Mouse (Mus musculus) bone marrow, adult 2 months (tissue): ENCODE measurements around the gene Nell2. TPM values are rescaled to one million over a fixed set of nuclear protein-coding genes. Genes with fewer than 3 reads are reported as not detected.

Experiments
- H3K27ac ChIP-seq: fragments of 200-500 bp; 2 replicates; pipeline ENCODE4 v1.5.1; 2012; ENCODE audit warnings: low read depth, mild to moderate bottlenecking, control low read depth, inconsistent platforms, low read length; ENCODE audit not compliant: control insufficient read depth, poor library complexity, insufficient read depth
- H3K4me1 ChIP-seq: fragments of 200-500 bp; 2 replicates; pipeline ENCODE4 v1.6.1; 2011; ENCODE audit warnings: low read length; ENCODE audit not compliant: control insufficient read depth, insufficient read depth
- H3K4me3 ChIP-seq: fragments of 200-500 bp; replicated peaks from 2 replicates; pipeline ENCODE3; 2011; ENCODE audit warnings: mild to moderate bottlenecking, low read depth, low read length, control low read depth; ENCODE audit not compliant: control insufficient read depth
- CTCF ChIP-seq: fragments of 200-500 bp; IDR thresholded peaks from 2 replicates; pipeline ENCODE4 v1.5.1; 2011; ENCODE audit warnings: low read length, control low read depth; ENCODE audit not compliant: control insufficient read depth, insufficient read depth
- POLR2A ChIP-seq: fragments of 200-500 bp; IDR thresholded peaks from 2 replicates; pipeline ENCODE4 v1.6.1; 2011; ENCODE audit warnings: low read depth, mild to moderate bottlenecking, control low read depth, low read length, borderline replicate concordance; ENCODE audit not compliant: control insufficient read depth
- WGBS: fragments of 180-500 bp; shearing (Covaris S2); methylation state at CpG from one replicate; pipeline ENCODE4 v1.1.7; 2018; 5-methylcytosine and 5-hydroxymethylcytosine counted together
- polyA plus RNA-seq: library from polyadenylated mRNA; stranded (reverse); fragments of >200 nt; gene quantifications from 2 replicates; pipeline ENCODE4 v1.2.4, GENCODE M21; 2011; ENCODE audit warnings: low replicate concordance; ENCODE audit not compliant: missing spikeins, insufficient read depth, insufficient read length

Gene Nell2
- polyA plus RNA-seq, 1 experiment, result not detected

DNA sequence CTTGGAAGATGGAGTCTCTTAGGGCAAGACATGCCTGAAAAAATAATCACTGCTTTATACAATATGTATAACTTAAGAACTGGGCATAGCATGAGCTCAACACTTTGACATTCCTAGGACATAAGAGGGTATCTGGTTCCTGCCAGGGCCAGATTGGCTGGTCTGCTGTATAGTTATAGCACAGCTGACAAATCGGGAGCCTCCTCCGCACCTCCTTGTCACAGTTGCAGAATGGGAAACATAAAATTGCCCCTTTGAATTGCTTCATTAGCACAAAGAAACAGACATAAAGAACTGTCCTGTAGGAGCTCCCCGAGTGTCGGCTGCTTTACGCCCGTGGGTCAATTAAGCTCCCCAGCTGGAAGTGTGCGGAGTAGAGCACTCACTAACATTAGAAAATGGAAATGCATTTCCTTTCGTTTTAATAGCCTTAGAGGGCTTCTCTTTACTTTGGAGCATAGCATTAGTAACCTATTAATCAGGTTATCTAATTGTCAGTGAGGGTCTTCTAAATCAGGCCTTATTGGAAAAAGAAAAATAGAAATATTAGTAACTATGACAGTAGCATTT is 473.2 kb downstream of the Nell2 start:
- TF ChIP-seq POLR2A (no peak), CTCF (no peak)
- WGBS, result 80% methylated on average over 8 of the region's 8 CpGs
- H3K4me1 ChIP-seq, result no peaks in the 10 kb centered on the region
- H3K4me3 ChIP-seq, result no peak overlapping the region
- no peak overlapping the region for H3K27ac ChIP-seq

DNA sequence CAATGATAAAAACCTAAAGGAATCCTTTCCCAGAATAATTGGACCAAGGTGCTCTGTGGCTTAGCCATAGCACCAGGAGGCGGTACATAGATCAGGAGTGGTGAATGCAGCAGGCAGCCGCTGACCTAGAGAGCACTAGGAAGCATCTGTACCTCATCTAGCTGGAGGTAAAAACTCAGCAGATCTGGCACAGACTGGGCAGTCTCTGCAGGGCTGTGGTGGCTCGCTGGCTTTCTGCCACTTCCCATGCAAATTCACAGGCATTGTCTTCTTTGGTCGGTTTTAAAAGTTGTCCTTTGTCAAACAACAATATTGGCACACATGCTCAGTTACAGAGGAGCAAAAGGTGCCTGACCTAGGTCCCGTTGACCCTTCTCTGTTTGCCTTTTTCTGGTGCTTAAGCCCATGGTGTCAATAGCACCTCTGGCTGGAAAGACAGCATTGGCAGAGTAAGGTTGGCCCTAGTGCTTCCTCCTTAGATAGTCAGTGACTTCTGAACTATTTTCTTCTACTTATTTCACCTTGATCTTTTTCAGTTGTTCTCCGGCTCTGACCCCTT is 479.1 kb downstream of the Nell2 start:
- no peak for TF ChIP-seq CTCF
- TF ChIP-seq POLR2A, result no peak
- Histone ChIP-seq H3K4me1 (no peaks in the 10 kb centered on the region), H3K27ac (no peak overlapping the region), H3K4me3 (no peak overlapping the region)
- WGBS, result 76% methylated on average over 6 of the region's 6 CpGs

DNA sequence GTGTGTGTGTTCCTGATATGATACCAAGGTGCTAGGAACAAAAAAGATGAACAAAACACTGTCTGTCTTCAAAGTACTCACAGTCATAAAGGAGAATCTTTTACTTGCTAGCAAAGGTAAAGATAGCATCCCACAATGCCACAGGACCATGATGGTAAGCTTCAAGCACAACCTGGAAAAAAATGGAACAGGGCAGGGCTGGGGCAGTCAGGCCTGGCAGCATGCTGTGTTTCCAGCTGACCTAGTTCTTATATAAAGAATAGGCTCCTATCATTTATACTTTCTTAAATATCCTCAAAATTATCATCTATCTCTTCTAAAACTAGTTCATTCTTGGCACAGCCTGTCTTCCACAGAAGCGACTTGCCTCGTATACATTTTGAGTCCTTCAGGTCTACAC is 480.9 kb downstream of the Nell2 start:
- WGBS, result 92% methylated on average over 2 of the region's 2 CpGs
- Histone ChIP-seq H3K4me3 (no peak overlapping the region), H3K4me1 (no peaks in the 10 kb centered on the region), H3K27ac (no peak overlapping the region)
- TF ChIP-seq POLR2A (no peak), CTCF (no peak)

- H3K4me1 ChIP-seq, result no peaks in the 10 kb centered on the region
- H3K27ac ChIP-seq, result no peak overlapping the region
- H3K4me3 ChIP-seq, result no peak overlapping the region
- TF ChIP-seq POLR2A, result no peak
- WGBS, result 69% methylated on average over 8 of the region's 8 CpGs
These were observed 484.3 kb downstream of the Nell2 start for GRCm38 (mm10) chr15:95044011-95044410.

- Histone ChIP-seq H3K4me3 (no peak overlapping the region), H3K27ac (no peak overlapping the region), H3K4me1 (no peaks in the 10 kb centered on the region)
- WGBS, result 73% methylated on average over 9 of the region's 9 CpGs
- TF ChIP-seq POLR2A, result no peak
- no peak for TF ChIP-seq CTCF
These were observed 485.9 kb downstream of the Nell2 start for GRCm38 (mm10) chr15:95042437-95042836.

- Histone ChIP-seq H3K27ac (no peak overlapping the region), H3K4me1 (no peaks in the 10 kb centered on the region), H3K4me3 (no peak overlapping the region)
- WGBS, result 74% methylated on average over 5 of the region's 5 CpGs
- no peak for TF ChIP-seq CTCF
- TF ChIP-seq POLR2A, result no peak
These were observed 498.9 kb downstream of the Nell2 start for GRCm38 (mm10) chr15:95029487-95029875.

- no peak overlapping the region for H3K4me3 ChIP-seq
- TF ChIP-seq CTCF (no peak), POLR2A (no peak)
- no peaks in the 10 kb centered on the region for H3K4me1 ChIP-seq
- WGBS, result 84% methylated on average over 13 of the region's 13 CpGs
- no peak overlapping the region for H3K27ac ChIP-seq
These were observed 499.4 kb downstream of the Nell2 start for GRCm38 (mm10) chr15:95028862-95029486.

Other genes starting within 250 kb of the Nell2 start
- gene Dbx2, start 127.4 kb upstream of the Nell2 start, polyA plus RNA-seq, result not detected in 2 replicates